Mouse (Mus musculus): ENCODE data around the gene Dnah6. TPM values are rescaled to one million over a fixed set of nuclear protein-coding genes. Genes with fewer than 3 reads are reported as not detected.

Dnah6 gene
- total and polyA plus RNA-seq, 3 experiments = under 0.01 to 0.06 (median 0.04) TPM

DNA sequence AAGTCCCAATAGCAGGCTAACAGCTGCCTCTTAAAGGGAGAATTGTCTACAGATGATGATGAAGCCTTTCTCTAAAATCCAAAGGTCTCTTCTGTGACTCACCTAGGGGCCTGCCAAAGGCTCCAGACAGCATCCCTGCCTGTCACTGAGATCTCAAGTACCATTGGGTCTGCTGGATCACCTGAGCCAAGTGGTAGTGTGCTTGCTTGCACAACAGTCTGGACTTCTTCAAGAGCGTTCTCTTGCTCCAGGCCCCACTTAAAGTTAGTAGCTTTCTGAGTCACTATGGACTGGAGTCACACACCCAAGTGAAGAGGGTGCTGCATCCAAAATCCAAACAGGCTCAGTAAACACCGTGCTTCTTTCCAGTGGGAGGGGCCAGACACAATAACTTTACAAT lies 25.4 kb upstream of the Dnah6 start:
- dilution Hi-C loops (cut with MboI; ENCODE audit: extremely low pct_ligation_motif_present, extremely low pct_unique_long_range_greater_than_20kb, low sequenced_read_pairs) (no loop called here), in situ Hi-C loops (cut with MboI; ENCODE audit: low pct_ligation_motif_present, low pct_unique_long_range_greater_than_20kb, low sequenced_read_pairs) (no loop called here)
- Histone ChIP-seq H3K4me3 (replicated peaks in 1 of 3; ENCODE audit: low read depth in 2 of 3, low read length in 2 of 3, poor library complexity in 1 of 3) (no peak overlapping the region), H3K36me3 (replicated peaks in 1 of 2; ENCODE audit: control insufficient read depth in 1 of 2, insufficient read depth in 1 of 2, low read length in 1 of 2) (peaks cover 0 to 8% of the 10 kb centered on the region in 2 experiments), H3K79me2 (replicated peaks; ENCODE audit: control insufficient read depth, extremely low read depth, insufficient read depth, poor library complexity, severe bottlenecking) (peaks cover 29% of the 10 kb centered on the region), H3K9me3 (replicated peaks; ENCODE audit: low read length) (peaks cover 4% of the 10 kb centered on the region), H3K27ac (ENCODE audit: insufficient read depth, low read depth) (no peak overlapping the region), H3K4me2 (ENCODE audit: insufficient read depth, low read depth, poor library complexity, severe bottlenecking) (no peak overlapping the region), H3K27me3 (replicated peaks) (no peaks in the 10 kb centered on the region), H3K4me1 (ENCODE audit: control insufficient read depth in 1 of 2, insufficient read depth in 2 of 2) (peaks cover 3 to 16% of the 10 kb centered on the region in 2 experiments; a peak in 2 of 4 replicates), H3K9ac (ENCODE audit: insufficient read depth, low read depth) (no peak overlapping the region)
- no peak for DNase-seq (ENCODE audit: extremely low read depth)
- no peak for TF ChIP-seq ZC3H11A (IDR thresholded peaks at IDR 0.05; ENCODE audit: low read depth, low read length)

GRCm38 (mm10) chr6:73235650-73236049 lies 14.2 kb upstream of the Dnah6 start:
- DNase-seq (ENCODE audit: extremely low read depth) = no peak
- in situ Hi-C loops (cut with MboI; ENCODE audit: low pct_ligation_motif_present, low pct_unique_long_range_greater_than_20kb, low sequenced_read_pairs) = no loop called here
- Histone ChIP-seq H3K79me2 (replicated peaks; ENCODE audit: control insufficient read depth, extremely low read depth, insufficient read depth, poor library complexity, severe bottlenecking) (no peaks in the 10 kb centered on the region), H3K4me1 (ENCODE audit: control insufficient read depth in 1 of 2, insufficient read depth in 2 of 2) (no peaks in the 10 kb centered on the region), H3K27ac (ENCODE audit: insufficient read depth, low read depth) (no peak overlapping the region), H3K4me2 (ENCODE audit: insufficient read depth, low read depth, poor library complexity, severe bottlenecking) (no peak overlapping the region), H3K27me3 (replicated peaks) (peaks cover 2% of the 10 kb centered on the region), H3K9me3 (replicated peaks; ENCODE audit: low read length) (peaks cover 8% of the 10 kb centered on the region), H3K4me3 (replicated peaks in 1 of 3; ENCODE audit: low read depth in 2 of 3, low read length in 2 of 3, poor library complexity in 1 of 3) (no peak overlapping the region), H3K36me3 (replicated peaks in 1 of 2; ENCODE audit: control insufficient read depth in 1 of 2, insufficient read depth in 1 of 2, low read length in 1 of 2) (no peaks in the 10 kb centered on the region), H3K9ac (ENCODE audit: insufficient read depth, low read depth) (no peak overlapping the region)
- TF ChIP-seq MEF2A (IDR thresholded peaks at IDR 0.05; ENCODE audit: borderline replicate concordance, low read depth, low read length) = no peak
- TF ChIP-seq NRF1 (IDR thresholded peaks at IDR 0.05; ENCODE audit: low read depth, low read length) = no peak
- TF ChIP-seq POLR2AphosphoS2 (IDR thresholded peaks at IDR 0.05; ENCODE audit: low read depth, low read length) = no peak
- TF ChIP-seq E2F4 (IDR thresholded peaks at IDR 0.05; ENCODE audit: insufficient replicate concordance, low read depth, low read length) = no peak
- no peak for TF ChIP-seq UBTF (IDR thresholded peaks at IDR 0.05; ENCODE audit: low read depth, low read length)
- no peak for TF ChIP-seq CTCF (conservative IDR thresholded peaks at IDR 0.05 in 1 of 2, IDR thresholded peaks at IDR 0.05 in 1 of 2; ENCODE audit: low read depth in 2 of 2, low read length in 2 of 2)
- TF ChIP-seq SMC3 (IDR thresholded peaks at IDR 0.05; ENCODE audit: low read depth, low read length) = no peak
- TF ChIP-seq TCF12 (IDR thresholded peaks at IDR 0.05; ENCODE audit: low read depth, low read length) = no peak
- no peak for TF ChIP-seq ZMIZ1 (IDR thresholded peaks at IDR 0.05; ENCODE audit: low read depth, low read length)
- no peak for TF ChIP-seq MAZ (IDR thresholded peaks at IDR 0.05; ENCODE audit: low read depth, low read length)
- no peak for TF ChIP-seq HCFC1 (IDR thresholded peaks at IDR 0.05; ENCODE audit: low read depth, low read length)
- no peak for TF ChIP-seq IRF4 (IDR thresholded peaks at IDR 0.05; ENCODE audit: low read depth, low read length)
- TF ChIP-seq ZC3H11A (IDR thresholded peaks at IDR 0.05; ENCODE audit: low read depth, low read length) = no peak
- TF ChIP-seq RAD21 (IDR thresholded peaks at IDR 0.05; ENCODE audit: low read depth, low read length) = no peak
- TF ChIP-seq USF1 (IDR thresholded peaks at IDR 0.05; ENCODE audit: low read depth, low read length) = no peak
- no peak for TF ChIP-seq JUND (conservative IDR thresholded peaks at IDR 0.05; ENCODE audit: low read depth, low read length)
- no peak for TF ChIP-seq ETS1 (conservative IDR thresholded peaks at IDR 0.05; ENCODE audit: low read depth, low read length)
- TF ChIP-seq MAFK (IDR thresholded peaks at IDR 0.05; ENCODE audit: insufficient replicate concordance, low read length) = no peak
- TF ChIP-seq ZNF384 (IDR thresholded peaks at IDR 0.05; ENCODE audit: low read depth, low read length) = no peak
- TF ChIP-seq ZKSCAN1 (IDR thresholded peaks at IDR 0.05; ENCODE audit: borderline replicate concordance, low read depth, low read length) = no peak
- dilution Hi-C loops (cut with MboI; ENCODE audit: extremely low pct_ligation_motif_present, extremely low pct_unique_long_range_greater_than_20kb, low sequenced_read_pairs) = no loop called here
